Mouse (Mus musculus): ENCODE measurements at regions not wholly inside any gene's neighbourhood (a gene's known extent, or its start where the extent isn't known, plus 50 kb on each side); places are given as distances from the start of the nearest gene placed in this dataset.

DNA sequence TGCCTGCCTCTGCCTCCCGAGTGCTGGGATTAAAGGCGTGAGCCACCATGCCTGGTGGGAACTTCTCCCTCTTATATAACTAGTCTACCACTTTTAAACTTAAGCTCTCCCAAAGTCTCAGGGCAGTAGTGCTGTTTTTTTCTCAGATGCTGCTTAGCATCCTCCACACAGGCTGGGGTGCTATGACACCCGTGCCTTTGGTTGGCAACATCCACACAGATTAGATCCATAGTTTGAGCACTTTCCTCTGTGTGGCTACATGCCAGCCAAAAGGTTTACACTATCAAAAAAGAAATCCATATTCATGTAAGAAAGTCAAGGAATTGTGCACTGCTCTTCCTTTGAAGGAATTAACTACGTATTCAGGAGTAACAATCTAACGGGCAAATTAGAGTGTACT is 72.1 kb upstream of the Cnr1 start:
- TF ChIP-seq CTCF (IDR thresholded peaks at IDR 0.05) (no peak), EP300 (IDR thresholded peaks at IDR 0.05; ENCODE audit: insufficient read depth, low read depth, low read length) (no peak), POLR2A (IDR thresholded peaks at IDR 0.05; ENCODE audit: insufficient read depth, low read depth, low read length) (no peak)
